Mouse (Mus musculus): Measurements from ENCODE around the gene Dnmt1. TPM values are rescaled to one million over a fixed set of nuclear protein-coding genes. Genes with fewer than 3 reads are reported as not detected.

Dnmt1 gene
- polyA plus RNA-seq, 1 experiment from 2014 or later = 104 TPM

- no peak overlapping the region for H3K27ac ChIP-seq
- DNase-seq (ENCODE audit: low spot score) = no peak
- peak overlapping the region; percentile 84 for H3K4me3 ChIP-seq
- peaks cover 27% of the 10 kb centered on the region for H3K4me1 ChIP-seq (replicated peaks)
- no peaks in the 10 kb centered on the region for H3K9me3 ChIP-seq
- peaks cover 41% of the 10 kb centered on the region for H3K36me3 ChIP-seq
- H3K27me3 ChIP-seq (ENCODE audit: insufficient read depth, poor library complexity, severe bottlenecking) = no peaks in the 10 kb centered on the region
These were observed 9.3 kb downstream of the Dnmt1 start for GRCm38 (mm10) chr9:20950419-20950818.

- peaks cover 37% of the 10 kb centered on the region for H3K4me1 ChIP-seq (replicated peaks)
- H3K9me3 ChIP-seq = no peaks in the 10 kb centered on the region
- no peak overlapping the region for H3K4me3 ChIP-seq
- no peak for DNase-seq (ENCODE audit: low spot score)
- 88% methylated on average over 16 of the region's 16 CpGs for WGBS
- peaks cover 81% of the 10 kb centered on the region for H3K36me3 ChIP-seq
- H3K27ac ChIP-seq = no peak overlapping the region
- no peaks in the 10 kb centered on the region for H3K27me3 ChIP-seq (ENCODE audit: insufficient read depth, poor library complexity, severe bottlenecking)
These were observed 13.4 kb downstream of the Dnmt1 start for GRCm38 (mm10) chr9:20946066-20946880.

GRCm38 (mm10) chr9:20944697-20945370 lies 14.9 kb downstream of the Dnmt1 start:
- Histone ChIP-seq H3K4me3 (no peak overlapping the region), H3K36me3 (peaks cover 95% of the 10 kb centered on the region), H3K27ac (0 out of 2 replicates have a peak overlapping the region, but pooled peaks have one; percentile 23), H3K27me3 (ENCODE audit: insufficient read depth, poor library complexity, severe bottlenecking) (no peaks in the 10 kb centered on the region), H3K9me3 (no peaks in the 10 kb centered on the region), H3K4me1 (replicated peaks) (peaks cover 25% of the 10 kb centered on the region)
- WGBS = 79% methylated on average over 4 of the region's 4 CpGs
- DNase-seq (ENCODE audit: low spot score) = no peak

- H3K36me3 ChIP-seq = peaks cover 96% of the 10 kb centered on the region
These were observed 15.8 kb downstream of the Dnmt1 start for GRCm38 (mm10) chr9:20943911-20944310.

GRCm38 (mm10) chr9:20943396-20943795 lies 16.3 kb downstream of the Dnmt1 start:
- no peak for DNase-seq (ENCODE audit: low spot score)
- Histone ChIP-seq H3K4me3 (no peak overlapping the region), H3K36me3 (peaks cover 97% of the 10 kb centered on the region), H3K4me1 (replicated peaks) (peaks cover 25% of the 10 kb centered on the region), H3K27ac (no peak overlapping the region), H3K9me3 (no peaks in the 10 kb centered on the region), H3K27me3 (ENCODE audit: insufficient read depth, poor library complexity, severe bottlenecking) (no peaks in the 10 kb centered on the region)
- 94% methylated on average over 7 of the region's 7 CpGs for WGBS

More at GRCm38 (mm10) chr9:20943911-20944310, 15.8 kb downstream of the Dnmt1 start:
- Histone ChIP-seq H3K27me3 (ENCODE audit: insufficient read depth, poor library complexity, severe bottlenecking) (no peaks in the 10 kb centered on the region), H3K4me3 (no peak overlapping the region), H3K4me1 (replicated peaks) (peaks cover 25% of the 10 kb centered on the region), H3K27ac (no peak overlapping the region; the same call in 1 of the 2 replicates), H3K9me3 (no peaks in the 10 kb centered on the region)
- WGBS = 18% methylated on average over 2 of the region's 2 CpGs
- DNase-seq (ENCODE audit: low spot score) = peak; percentile 38

DNA sequence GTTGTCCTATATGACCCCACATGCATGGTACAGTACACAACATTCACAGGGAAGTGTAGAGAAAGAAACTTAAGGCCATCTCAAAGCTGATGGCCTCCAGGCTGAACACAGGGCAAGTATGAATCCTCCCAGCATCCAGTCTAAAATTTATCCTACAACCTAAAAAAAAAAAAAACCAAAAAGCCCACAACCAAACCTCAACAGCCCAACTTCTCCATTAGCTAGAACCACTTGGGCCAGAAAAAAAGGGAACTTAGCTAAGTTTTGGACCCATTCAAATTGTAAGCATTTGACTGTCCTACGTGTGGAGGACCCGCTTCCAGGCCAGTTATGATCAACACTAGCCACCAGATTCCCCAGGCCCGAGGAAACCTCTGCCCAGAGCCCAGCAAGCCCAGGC lies 36.4 kb downstream of the Dnmt1 start:
- H3K27me3 ChIP-seq (ENCODE audit: insufficient read depth, poor library complexity, severe bottlenecking) = no peaks in the 10 kb centered on the region
- H3K4me1 ChIP-seq (replicated peaks) = no peaks in the 10 kb centered on the region
- no peak overlapping the region for H3K4me3 ChIP-seq
- no peaks in the 10 kb centered on the region for H3K9me3 ChIP-seq
- peaks cover 99% of the 10 kb centered on the region for H3K36me3 ChIP-seq
- 93% methylated on average over 3 of the region's 3 CpGs for WGBS
- no peak overlapping the region for H3K27ac ChIP-seq
- no peak for DNase-seq (ENCODE audit: low spot score)

DNA sequence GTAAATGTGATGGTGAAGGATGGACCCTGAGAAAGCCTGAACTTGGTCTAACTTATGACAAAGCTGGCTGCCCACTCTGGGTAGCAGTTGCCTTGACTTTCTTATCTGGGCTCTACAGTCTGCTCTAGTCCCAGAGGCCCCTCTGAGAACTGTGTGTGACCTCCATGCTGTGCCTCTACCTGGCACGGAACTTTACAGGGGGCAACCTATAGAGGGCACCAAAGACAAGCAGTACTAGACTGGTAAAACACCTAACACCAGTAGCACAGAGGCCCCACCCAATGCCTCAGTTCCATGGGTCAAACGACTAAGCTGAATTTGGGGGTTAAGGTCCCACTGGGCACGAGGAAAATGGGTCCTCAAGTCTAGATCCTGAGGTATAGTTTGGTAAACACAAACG lies 43.5 kb downstream of the Dnmt1 start:
- H3K27ac ChIP-seq = no peak overlapping the region
- H3K4me3 ChIP-seq = no peak overlapping the region
- H3K36me3 ChIP-seq = peaks cover 100% of the 10 kb centered on the region
- WGBS = 85% methylated on average over 4 of the region's 4 CpGs
- no peaks in the 10 kb centered on the region for H3K4me1 ChIP-seq (replicated peaks)
- H3K9me3 ChIP-seq = no peaks in the 10 kb centered on the region
- DNase-seq (ENCODE audit: low spot score) = no peak
- H3K27me3 ChIP-seq (ENCODE audit: insufficient read depth, poor library complexity, severe bottlenecking) = no peaks in the 10 kb centered on the region

DNA sequence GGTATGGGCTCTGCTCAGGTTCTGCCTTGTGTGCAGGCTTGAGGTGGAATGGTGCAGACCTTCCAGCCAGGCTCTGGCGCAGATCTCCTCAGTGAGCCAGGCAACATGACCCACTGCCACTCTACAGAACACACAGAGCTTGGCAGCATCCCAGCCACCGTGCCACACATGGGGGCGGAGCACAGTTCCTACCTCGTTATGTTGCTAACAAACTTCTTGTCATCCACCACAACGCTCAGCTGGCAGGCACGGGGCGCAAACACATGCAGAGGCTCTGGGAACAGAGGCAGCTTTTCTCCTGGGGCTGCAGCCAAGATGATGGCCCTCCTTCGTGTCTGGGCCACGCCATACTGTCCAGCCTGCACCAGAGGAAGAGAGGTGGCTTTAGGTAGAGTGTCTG lies 49.7 kb downstream of the Dnmt1 start:
- no peak overlapping the region for H3K27ac ChIP-seq
- H3K36me3 ChIP-seq = peaks cover 100% of the 10 kb centered on the region
- no peak overlapping the region for H3K4me3 ChIP-seq
- DNase-seq (ENCODE audit: low spot score) = no peak
- no peaks in the 10 kb centered on the region for H3K9me3 ChIP-seq
- no peaks in the 10 kb centered on the region for H3K4me1 ChIP-seq (replicated peaks)
- 95% methylated on average over 9 of the region's 9 CpGs for WGBS
- no peaks in the 10 kb centered on the region for H3K27me3 ChIP-seq (ENCODE audit: insufficient read depth, poor library complexity, severe bottlenecking)

- Histone ChIP-seq H3K9me3 (no peaks in the 10 kb centered on the region), H3K36me3 (peaks cover 39% of the 10 kb centered on the region), H3K4me1 (replicated peaks) (peaks cover 19% of the 10 kb centered on the region), H3K4me3 (no peak overlapping the region; the same call in 1 of the 2 replicates), H3K27me3 (ENCODE audit: insufficient read depth, poor library complexity, severe bottlenecking) (no peaks in the 10 kb centered on the region), H3K27ac (no peak overlapping the region)
- DNase-seq (ENCODE audit: low spot score) = no peak
- WGBS = 45% methylated on average over 6 of the region's 6 CpGs
These were observed 57.6 kb downstream of the Dnmt1 start for GRCm38 (mm10) chr9:20902174-20902491.

DNA sequence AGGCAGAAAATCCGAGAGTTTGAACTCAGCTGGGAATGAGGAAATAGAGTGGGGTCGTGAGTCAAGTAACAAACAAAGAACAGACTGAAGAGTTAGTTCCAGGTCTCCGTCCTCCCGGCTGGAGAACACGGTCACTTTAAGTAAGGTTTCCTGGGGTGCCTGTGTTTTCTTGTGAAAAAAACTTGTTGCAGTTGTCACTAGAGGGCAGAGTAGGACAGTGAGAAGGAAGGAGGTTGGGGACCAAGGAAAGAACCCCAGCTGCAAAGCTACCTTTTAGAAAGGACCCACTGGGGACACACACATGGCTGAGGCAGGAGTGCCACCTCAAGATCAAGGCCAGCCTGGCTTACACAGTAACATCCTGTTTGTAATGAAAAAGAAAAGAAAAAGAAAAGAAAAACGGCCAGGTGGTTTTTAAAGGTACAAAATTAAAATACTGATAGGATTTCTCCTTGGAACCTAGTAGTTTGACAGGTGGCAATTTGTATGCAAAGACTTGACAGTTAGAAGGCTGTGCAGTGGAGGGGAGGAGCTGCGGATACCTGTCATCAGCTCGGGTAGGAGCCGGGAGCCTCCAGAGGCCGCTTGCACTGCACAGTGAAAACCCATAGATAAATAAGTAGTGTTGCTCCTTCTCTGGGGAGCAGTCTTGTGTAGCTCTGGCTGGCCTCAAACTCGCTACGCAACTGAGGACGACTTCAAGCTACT lies 58.1 kb downstream of the Dnmt1 start:
- no peaks in the 10 kb centered on the region for H3K27me3 ChIP-seq (ENCODE audit: insufficient read depth, poor library complexity, severe bottlenecking)
- H3K27ac ChIP-seq = no peak overlapping the region
- peaks cover 24% of the 10 kb centered on the region for H3K4me1 ChIP-seq (replicated peaks)
- no peak for DNase-seq (ENCODE audit: low spot score)
- H3K36me3 ChIP-seq = peaks cover 39% of the 10 kb centered on the region
- no peak overlapping the region; the same call in 1 of the 2 replicates for H3K4me3 ChIP-seq
- WGBS = 20% methylated on average over 13 of the region's 13 CpGs
- H3K9me3 ChIP-seq = no peaks in the 10 kb centered on the region

DNA sequence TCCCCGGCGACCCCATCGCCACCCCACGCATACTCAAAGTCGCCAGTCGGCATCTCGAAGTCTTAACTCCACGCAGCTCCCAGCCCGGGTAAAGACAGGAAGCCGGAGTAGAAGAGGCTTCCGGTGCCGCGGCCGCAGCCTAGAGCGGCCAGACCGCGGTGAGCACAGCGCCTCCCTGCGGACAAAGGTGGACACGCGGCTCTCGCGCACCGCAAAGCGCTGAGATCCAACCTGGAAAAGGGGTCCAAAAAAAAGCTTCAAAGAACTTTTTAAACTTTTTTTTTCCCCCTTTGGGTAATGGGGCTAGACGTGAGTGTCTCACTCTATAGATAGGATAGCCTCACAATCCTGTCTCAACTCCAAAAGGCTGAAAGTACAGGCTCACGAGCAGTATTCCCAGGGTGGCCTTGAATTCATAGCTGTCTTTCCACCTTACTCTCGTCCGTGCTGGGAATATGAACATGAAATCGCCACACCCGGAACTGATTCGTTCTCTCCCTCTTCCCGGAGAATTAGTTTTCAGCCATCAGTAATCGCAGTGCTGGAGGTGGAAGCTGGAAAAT lies 61.1 kb downstream of the Dnmt1 start, which contains the start of gene Eif3g:
Gene Eif3g, minus strand, starts transcription at position 113 of the 563 bp plus-strand sequence.
- Histone ChIP-seq H3K36me3 (peaks cover 40% of the 10 kb centered on the region), H3K9me3 (no peaks in the 10 kb centered on the region), H3K27ac (peak within 1 kb of the TSS; percentile 94), H3K27me3 (ENCODE audit: insufficient read depth, poor library complexity, severe bottlenecking) (no peaks in the 10 kb centered on the region), H3K4me3 (peak within 1 kb of the TSS; percentile 92), H3K4me1 (replicated peaks) (peaks cover 25% of the 10 kb centered on the region)
- WGBS = 6% methylated on average over 34 of the region's 34 CpGs
- peak; percentile 86 for DNase-seq (ENCODE audit: low spot score)

- 5% methylated on average over 39 of the region's 39 CpGs for WGBS
- Histone ChIP-seq H3K9me3 (no peaks in the 10 kb centered on the region), H3K4me3 (peak overlapping the region; percentile 92), H3K27me3 (ENCODE audit: insufficient read depth, poor library complexity, severe bottlenecking) (no peaks in the 10 kb centered on the region), H3K27ac (peak overlapping the region; percentile 94), H3K4me1 (replicated peaks) (peaks cover 25% of the 10 kb centered on the region), H3K36me3 (peaks cover 44% of the 10 kb centered on the region)
- no peak for DNase-seq (ENCODE audit: low spot score)
These were observed 61.8 kb downstream of the Dnmt1 start for GRCm38 (mm10) chr9:20897736-20898510.
